In genomic region chr13:62129432-62130171, GRCm38 (mm10) we compare ENCODE assay signal across 8 mouse cellular contexts. TPM values are rescaled to one million over a fixed set of nuclear protein-coding genes. Genes with fewer than 3 reads are reported as not detected.
A peak's percentile ranks its signal among the peaks of the same experiment; 100 is the strongest.
DNase-seq lines count a peak whose midpoint lies in the region; ATAC-seq and TF ChIP-seq lines count a peak whose summit lies in the region.
"Not testable (repeated sequence)": the region's sequence is repeated elsewhere in the genome, so short reads cannot be mapped to it uniquely, and the experiment has no call there.

Gene Zfp808, plus strand, starts transcription at chr13:62129886.

- H3K36me3 ChIP-seq in heart, embryonic 11.5 days (ENCODE audit: control insufficient read depth, insufficient read depth, low read length); kidney, embryonic 14.5 days (ENCODE audit: control insufficient read depth, insufficient read depth, low read length); limb, embryonic 13.5 days; midbrain, embryonic 14.5 days (ENCODE audit: control insufficient read depth, insufficient read depth, low read length); spleen, adult 2 months (ENCODE audit: control insufficient read depth, insufficient read depth, low read length): not testable (repeated sequence)

- DNase-seq in B cell, adult 2 months, result peak; percentile 44 to 55
- peak; percentile 47 for DNase-seq in brain, adult 2 months (ENCODE audit: low read depth, low spot score)
- DNase-seq in midbrain, embryonic 14.5 days, result peak; percentile 65
- peak; percentile 18 to 45 for DNase-seq in spleen, adult 2 months (ENCODE audit: low read depth in 1 of 2, low spot score in 2 of 2)

- peak within 1 kb of the TSS; percentile 71 for H3K9ac ChIP-seq in heart, embryonic 11.5 days (ENCODE audit: low read depth, low read length)
- H3K9ac ChIP-seq in kidney, embryonic 14.5 days (ENCODE audit: low read depth, low read length), result peak within 1 kb of the TSS; percentile 65
- H3K9ac ChIP-seq in limb, embryonic 13.5 days, result peak within 1 kb of the TSS; percentile 78
- peak within 1 kb of the TSS; percentile 53; the same call in 1 of the 2 replicates for H3K9ac ChIP-seq in midbrain, embryonic 14.5 days (replicated peaks; ENCODE audit: low read length)

- H3K4me2 ChIP-seq in heart, embryonic 11.5 days, result peak within 1 kb of the TSS; percentile 56
- peak within 1 kb of the TSS; percentile 32 for H3K4me2 ChIP-seq in kidney, embryonic 14.5 days (replicated peaks; ENCODE audit: low read depth, low read length)
- peak within 1 kb of the TSS; percentile 56 for H3K4me2 ChIP-seq in limb, embryonic 13.5 days (replicated peaks)
- H3K4me2 ChIP-seq in midbrain, embryonic 14.5 days (ENCODE audit: low read length), result peak within 1 kb of the TSS; percentile 50

- H3K9me3 ChIP-seq in heart, embryonic 11.5 days (replicated peaks; ENCODE audit: control insufficient read depth, low read length); kidney, embryonic 14.5 days (ENCODE audit: control insufficient read depth, low read length); limb, embryonic 13.5 days; midbrain, embryonic 14.5 days (ENCODE audit: control insufficient read depth, low read length): not testable (repeated sequence)

- H3K27ac ChIP-seq in heart, embryonic 11.5 days (ENCODE audit: low read depth, low read length); kidney, embryonic 14.5 days (ENCODE audit: low read depth, low read length); midbrain, embryonic 14.5 days (replicated peaks; ENCODE audit: low read depth, low read length): not testable (repeated sequence)
- peak within 1 kb of the TSS; percentile 55; the same call in 1 of the 2 replicates for H3K27ac ChIP-seq in limb, embryonic 13.5 days
- H3K27ac ChIP-seq in spleen, adult 2 months (ENCODE audit: insufficient read depth, low read length), result peak within 1 kb of the TSS; percentile 66

- WGBS in heart, embryonic 11.5 days (ENCODE audit: insufficient replicate concordance), result 2% methylated on average over 19 of the region's 21 CpGs
- WGBS in kidney, embryonic 14.5 days, result 4% methylated on average over 19 of the region's 21 CpGs
- WGBS in limb, embryonic 13.5 days, result 6% methylated on average over 21 of the region's 21 CpGs
- 2% methylated on average over 19 of the region's 21 CpGs for WGBS in midbrain, embryonic 14.5 days
- 6% methylated on average over 21 of the region's 21 CpGs for WGBS in spleen, adult 2 months

- H3K4me3 ChIP-seq in heart, embryonic 11.5 days (ENCODE audit: low read depth, low read length), result peak within 1 kb of the TSS; percentile 57
- H3K4me3 ChIP-seq in kidney, embryonic 14.5 days (ENCODE audit: low read length), result peak within 1 kb of the TSS; percentile 54
- H3K4me3 ChIP-seq in limb, embryonic 13.5 days, result peak within 1 kb of the TSS; percentile 67
- peak within 1 kb of the TSS; percentile 47 for H3K4me3 ChIP-seq in midbrain, embryonic 14.5 days (replicated peaks; ENCODE audit: low read depth, low read length)
- peak within 1 kb of the TSS; percentile 86 for H3K4me3 ChIP-seq in spleen, adult 2 months (ENCODE audit: extremely low read depth, insufficient read depth, insufficient read length)

- TF ChIP-seq CTCF in spleen, adult 2 months (IDR thresholded peaks at IDR 0.05; ENCODE audit: extremely low read depth, insufficient read depth, insufficient read length, insufficient replicate concordance), result not testable (repeated sequence)

- H3K27me3 ChIP-seq in heart, embryonic 11.5 days (ENCODE audit: control insufficient read depth, insufficient read depth, low read length); kidney, embryonic 14.5 days (ENCODE audit: control insufficient read depth, insufficient read depth, low read length); limb, embryonic 13.5 days; midbrain, embryonic 14.5 days (ENCODE audit: control insufficient read depth, insufficient read depth, low read length); spleen, adult 2 months (ENCODE audit: control insufficient read depth, insufficient read depth, low read length): not testable (repeated sequence)

- not testable (repeated sequence) for TF ChIP-seq POLR2A in spleen, adult 2 months (IDR thresholded peaks at IDR 0.05; ENCODE audit: low read depth, low read length)

- ATAC-seq in erythroblast, adult 5-6 weeks (replicated peaks; ENCODE audit: low FRiP score, poor library complexity, severe bottlenecking), result peak; percentile 85
- ATAC-seq in heart, embryonic 11.5 days (replicated peaks; ENCODE audit: insufficient number of reproducible peaks, low FRiP score, low TSS enrichment), result peak; percentile 78; the same call in 1 of the 2 replicates
- peak; percentile 92 for ATAC-seq in kidney, embryonic 14.5 days (ENCODE audit: low FRiP score, low TSS enrichment)
- peak; percentile 85; the same call in 1 of the 2 replicates for ATAC-seq in limb, embryonic 13.5 days (ENCODE audit: low FRiP score, low read depth)
- ATAC-seq in midbrain, embryonic 14.5 days (ENCODE audit: low FRiP score, low TSS enrichment), result peak; percentile 63; the same call in 1 of the 2 replicates

- H3K4me1 ChIP-seq in heart, embryonic 11.5 days (ENCODE audit: control insufficient read depth, insufficient read depth, low read length); kidney, embryonic 14.5 days (ENCODE audit: control insufficient read depth, insufficient read depth, low read length); limb, embryonic 13.5 days; midbrain, embryonic 14.5 days (ENCODE audit: control insufficient read depth, insufficient read depth, low read length); spleen, adult 2 months (ENCODE audit: control insufficient read depth, insufficient read depth, insufficient read length): not testable (repeated sequence)

RNA-seq across cellular contexts. Expression of gene Zfp808, which starts in this region (rescaled TPM):
- total RNA-seq in erythroblast, adult 5-6 weeks (2015; ENCODE audit: low replicate concordance), result 4.4 and 8.1 TPM in 2 replicates
- total RNA-seq in erythroblast, adult 5-6 weeks (2017; ENCODE audit: low replicate concordance), result 3.3 and 12.3 TPM in 2 replicates
- polyA plus RNA-seq in heart, embryonic 11.5 days (2014; fragmentation: Nextera tagmentation; extraction: Ambion mirVana), result 7.4 and 9.0 TPM in 2 replicates
- polyA plus RNA-seq in kidney, embryonic 14.5 days (2014; fragmentation: Nextera tagmentation; extraction: Ambion mirVana), result 15.0 and 15.9 TPM in 2 replicates
- 14.8 and 17.2 TPM in 2 replicates for polyA plus RNA-seq in limb, embryonic 13.5 days (2015; fragmentation: Nextera tagmentation; extraction: Ambion mirVana)
- 4.6 and 5.7 TPM in 2 replicates for polyA plus RNA-seq in midbrain, embryonic 14.5 days (2014; fragmentation: Nextera tagmentation; extraction: Ambion mirVana)
- polyA plus RNA-seq in spleen, adult 2 months (2012; rRNA removed), result 0.05 TPM in 2 replicates

Comparison
In these comparisons a context has a peak if more than half of its experiments do, and no peak if none do; other contexts are left out.
1. Peak in DNase-seq, H3K4me3 ChIP-seq and H3K27ac ChIP-seq in spleen, adult 2 months; RNA of the gene not detected or under 1 TPM.